ENCODE assay signal across 21 mouse cellular contexts in genomic region chr4:80921646-80922489, GRCm38 (mm10). TPM values are rescaled to one million over a fixed set of nuclear protein-coding genes. Genes with fewer than 3 reads are reported as not detected.
DNase-seq lines count a peak whose midpoint lies in the region; ATAC-seq and TF ChIP-seq lines count a peak whose summit lies in the region.
"Had no signal": no experiment of that assay in that cellular context is flagged by ENCODE, and none has a peak within 500 bp of the region (broad histone marks: within the 10 kb centered on the region; RNA-seq: fewer than 3 reads in every experiment).

No protein-coding gene starts in this region.

- no peak overlapping the region for H3K9ac ChIP-seq in liver, postnatal 0 days (replicated peaks)
- no peak overlapping the region for H3K9ac ChIP-seq in liver, embryonic 11.5 days (ENCODE audit: low read depth, low read length)
- H3K9ac ChIP-seq: embryonic facial prominence, embryonic 15.5 days; forebrain, embryonic 13.5 days; hindbrain, embryonic 12.5 days; neural tube, embryonic 13.5 days had no signal

- peak; percentile 50 for TF ChIP-seq EP300 in liver, postnatal 0 days (IDR thresholded peaks at IDR 0.05; ENCODE audit: low read depth)

- H3K36me3 ChIP-seq in liver, postnatal 0 days (replicated peaks; ENCODE audit: insufficient read depth, low read length) = no peaks in the 10 kb centered on the region
- no peaks in the 10 kb centered on the region for H3K36me3 ChIP-seq in liver, embryonic 11.5 days (ENCODE audit: control insufficient read depth, insufficient read depth, low read length)
- H3K36me3 ChIP-seq: embryonic facial prominence, embryonic 15.5 days; heart, embryonic 10.5 days; hindbrain, embryonic 12.5 days; neural tube, embryonic 13.5 days had no signal

- H3K27ac ChIP-seq in liver, postnatal 0 days (ENCODE audit: low read depth) = peak overlapping the region; percentile 87
- H3K27ac ChIP-seq in liver, embryonic 11.5 days (ENCODE audit: low read depth, low read length) = no peak overlapping the region
- H3K27ac ChIP-seq: embryonic facial prominence, embryonic 15.5 days; forebrain, embryonic 13.5 days; heart, embryonic 10.5 days; hindbrain, embryonic 12.5 days; neural tube, embryonic 13.5 days had no signal

- H3K4me2 ChIP-seq in liver, postnatal 0 days (ENCODE audit: low read depth, low read length) = no peak overlapping the region
- H3K4me2 ChIP-seq in liver, embryonic 11.5 days = no peak overlapping the region
- H3K4me2 ChIP-seq: embryonic facial prominence, embryonic 15.5 days; forebrain, embryonic 13.5 days; hindbrain, embryonic 12.5 days; midbrain, embryonic 11.5 days; neural tube, embryonic 13.5 days had no signal

- no peaks in the 10 kb centered on the region for H3K27me3 ChIP-seq in liver, postnatal 0 days (ENCODE audit: insufficient read depth, low read length)
- H3K27me3 ChIP-seq in liver, embryonic 11.5 days (replicated peaks; ENCODE audit: control insufficient read depth, insufficient read depth, low read length) = no peaks in the 10 kb centered on the region
- H3K27me3 ChIP-seq: embryonic facial prominence, embryonic 15.5 days; forebrain, embryonic 13.5 days; hindbrain, embryonic 12.5 days; neural tube, embryonic 13.5 days had no signal

- TF ChIP-seq CTCF in liver, postnatal 0 days (IDR thresholded peaks at IDR 0.05; ENCODE audit: low read depth) = no peak

- 61% methylated on average over 4 of the region's 4 CpGs for WGBS in liver, postnatal 0 days (ENCODE audit: insufficient replicate concordance)
- 77% methylated on average over 4 of the region's 4 CpGs for WGBS in liver, embryonic 11.5 days

- H3K4me1 ChIP-seq in liver, postnatal 0 days (ENCODE audit: insufficient read depth) = 0 out of 2 replicates have a peak, but pooled peaks cover 4% of the 10 kb centered on the region
- H3K4me1 ChIP-seq in liver, embryonic 11.5 days (replicated peaks; ENCODE audit: control insufficient read depth, insufficient read depth, low read length) = no peaks in the 10 kb centered on the region
- H3K4me1 ChIP-seq: embryonic facial prominence, embryonic 15.5 days; heart, embryonic 10.5 days; hindbrain, embryonic 12.5 days; neural tube, embryonic 13.5 days had no signal

- no peak overlapping the region for H3K4me3 ChIP-seq in liver, postnatal 0 days (ENCODE audit: low read depth, low read length)
- no peak overlapping the region for H3K4me3 ChIP-seq in liver, embryonic 11.5 days (ENCODE audit: low read depth, low read length)
- H3K4me3 ChIP-seq: embryonic facial prominence, embryonic 15.5 days; forebrain, embryonic 13.5 days; heart, embryonic 10.5 days; hindbrain, embryonic 12.5 days; neural tube, embryonic 13.5 days had no signal

- intact Hi-C loops in left cerebral cortex, postnatal 4 days (cut with DNase I) = no loop called here

- ATAC-seq in liver, postnatal 0 days = peak; percentile 82
- ATAC-seq in liver, embryonic 11.5 days (replicated peaks; ENCODE audit: low FRiP score) = no peak
- ATAC-seq: activated CD4-positive, CD25-positive, alpha-beta regulatory T cell, adult 4 months; forebrain, embryonic 13.5 days had no signal

- no peaks in the 10 kb centered on the region for H3K9me3 ChIP-seq in liver, postnatal 0 days (ENCODE audit: low read length)
- H3K9me3 ChIP-seq in liver, embryonic 11.5 days (ENCODE audit: control insufficient read depth, low read length) = no peaks in the 10 kb centered on the region
- H3K9me3 ChIP-seq: embryonic facial prominence, embryonic 15.5 days; forebrain, embryonic 13.5 days; heart, embryonic 10.5 days; hindbrain, embryonic 12.5 days; neural tube, embryonic 13.5 days had no signal

- DNase-seq in heart, adult 9 months (ENCODE audit: low spot score in 2 of 2) = peak; percentile 2 to 5
- no peak for DNase-seq in heart, adult 11 months
- no peak for DNase-seq in liver, postnatal 0 days
- DNase-seq in liver, embryonic 11.5 days (ENCODE audit: low spot score) = no peak
- peak; percentile 79 for DNase-seq in 3T3-L1 (ENCODE audit: low read depth, low spot score)
- peak; percentile 35 for DNase-seq in adipocyte (ENCODE audit: low spot score)
- DNase-seq in neural tube, embryonic 10.5 days (ENCODE audit: extremely low spot score, low spot score) = no peak
- DNase-seq in left cerebral cortex, postnatal 4 days = no peak
- DNase-seq: adrenal gland, postnatal 25 days; cerebellum, adult 18-20 months; cerebellum, postnatal 36 days; kidney, adult 18-20 months; right cerebral cortex, adult 18-20 months; thymus, postnatal 36 days had no signal

RNA-seq across cellular contexts. Expression of gene Lurap1l, which starts 11.4 kb away (rescaled TPM):
- polyA plus RNA-seq in liver, postnatal 0 days (2015; fragmentation: Nextera tagmentation; extraction: Ambion mirVana) = 14.2 and 19.7 TPM in 2 replicates
- polyA plus RNA-seq in liver, embryonic 11.5 days (2014; fragmentation: Nextera tagmentation; extraction: Ambion mirVana) = 3.8 and 3.9 TPM in 2 replicates
- 1 to 10 TPM; 2.4 to 3.2 TPM for total RNA-seq in left cerebral cortex, postnatal 4 days (2021)
- polyA plus RNA-seq: activated CD4-positive, CD25-positive, alpha-beta regulatory T cell, adult 4 months had no signal

Comparison
In these comparisons a context has a peak if more than half of its experiments do, and no peak if none do; other contexts are left out.
1. DNase-seq: peak in heart, adult 9 months (2 of 2), 3T3-L1 (single experiment) and adipocyte (single experiment); none in heart, adult 11 months (single experiment), liver, postnatal 0 days (single experiment), liver, embryonic 11.5 days (single experiment), neural tube, embryonic 10.5 days (single experiment) and left cerebral cortex, postnatal 4 days (single experiment).